Mouse (Mus musculus): ENCODE data around the gene Ints13. TPM values are rescaled to one million over a fixed set of nuclear protein-coding genes. Genes with fewer than 3 reads are reported as not detected.

Gene Ints13
- polyA plus RNA-seq, 1 experiment from 2014 or later, result 57.4 TPM

DNA sequence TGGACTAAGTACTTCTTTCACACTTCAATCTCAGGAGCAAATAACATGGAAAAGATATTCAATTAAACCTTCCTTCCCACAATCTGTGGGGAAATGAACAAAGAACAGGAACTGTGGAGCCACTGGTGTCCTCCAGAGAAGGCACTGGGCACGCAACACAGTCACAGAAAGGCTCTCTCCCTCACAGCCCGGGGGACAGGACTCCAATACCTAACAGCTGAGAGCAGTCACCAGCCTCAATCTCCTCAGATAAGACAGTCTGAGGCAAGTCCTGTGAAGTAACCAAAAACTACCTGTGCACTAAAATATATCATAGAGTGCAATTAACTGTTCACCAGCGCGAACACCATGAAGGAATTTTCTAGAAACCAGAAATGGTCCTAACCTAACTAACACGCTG lies 76.9 kb downstream of the Ints13 start:
- H3K27me3 ChIP-seq (replicated peaks), result no peaks in the 10 kb centered on the region
- WGBS, result 42% methylated on average over 5 of the region's 5 CpGs
- H3K4me1 ChIP-seq (replicated peaks), result peaks cover 37% of the 10 kb centered on the region
- H3K27ac ChIP-seq (ENCODE audit: poor library complexity, severe bottlenecking), result peak overlapping the region; percentile 84
- no peak for ATAC-seq (ENCODE audit: insufficient number of reproducible peaks, low FRiP score)
- peak overlapping the region; percentile 81 for H3K9ac ChIP-seq
- peak overlapping the region; percentile 81 for H3K4me2 ChIP-seq
- no peaks in the 10 kb centered on the region for H3K36me3 ChIP-seq
- H3K4me3 ChIP-seq, result peak overlapping the region; percentile 68
- no peaks in the 10 kb centered on the region for H3K9me3 ChIP-seq (replicated peaks)

DNA sequence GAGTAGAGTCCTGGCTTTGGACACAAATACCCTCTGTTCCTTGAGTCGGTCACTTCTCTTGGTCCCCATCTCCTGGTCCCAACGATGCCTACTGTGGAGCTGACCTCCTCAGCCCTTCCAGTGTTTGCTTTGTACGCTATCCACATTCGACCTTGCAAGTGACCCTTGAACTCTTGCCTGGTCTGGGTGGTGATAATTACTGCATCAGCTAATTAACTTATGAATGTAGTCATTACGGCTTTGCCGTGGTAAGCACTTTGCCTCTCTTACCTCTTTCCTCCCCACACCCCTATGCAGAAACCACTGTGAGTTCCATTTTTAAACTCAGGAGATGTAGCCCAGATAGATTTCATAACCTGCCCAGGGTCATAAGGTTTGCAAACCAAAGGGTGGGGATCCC lies 77.4 kb downstream of the Ints13 start:
- H3K9me3 ChIP-seq (replicated peaks), result no peaks in the 10 kb centered on the region
- H3K4me1 ChIP-seq (replicated peaks), result peaks cover 37% of the 10 kb centered on the region
- peak overlapping the region; percentile 81 for H3K4me2 ChIP-seq
- no peak for ATAC-seq (ENCODE audit: insufficient number of reproducible peaks, low FRiP score)
- peak overlapping the region; percentile 81 for H3K9ac ChIP-seq
- 0 out of 2 replicates have a peak overlapping the region, but pooled peaks have one; percentile 84 for H3K27ac ChIP-seq (ENCODE audit: poor library complexity, severe bottlenecking)
- H3K27me3 ChIP-seq (replicated peaks), result no peaks in the 10 kb centered on the region
- WGBS, result 54% methylated on average over 6 of the region's 6 CpGs
- H3K36me3 ChIP-seq, result no peaks in the 10 kb centered on the region
- H3K4me3 ChIP-seq, result peak overlapping the region; percentile 68

Other genes with a start within 250 kb of the Ints13 start
- 32.4 and 40.7 TPM in 2 replicates for gene Itpr2, start 75.6 kb downstream of the Ints13 start, polyA plus RNA-seq (2016; fragmentation: Nextera tagmentation; extraction: Ambion mirVana)
- 85.9 and 87.0 TPM in 2 replicates for gene Fgfr1op2, start 632 bp downstream of the Ints13 start, polyA plus RNA-seq (2016; fragmentation: Nextera tagmentation; extraction: Ambion mirVana)
- 130 and 136 TPM in 2 replicates for gene Med21, start 64.7 kb upstream of the Ints13 start, polyA plus RNA-seq (2016; fragmentation: Nextera tagmentation; extraction: Ambion mirVana)
- 49.4 and 51.7 TPM in 2 replicates for gene Tm7sf3, start 65.0 kb upstream of the Ints13 start, polyA plus RNA-seq (2016; fragmentation: Nextera tagmentation; extraction: Ambion mirVana)
- 50.6 and 52.7 TPM in 2 replicates for gene Stk38l, start 147.2 kb upstream of the Ints13 start, polyA plus RNA-seq (2016; fragmentation: Nextera tagmentation; extraction: Ambion mirVana)
- 3.1 and 3.5 TPM in 2 replicates for gene Arntl2, start 218.2 kb upstream of the Ints13 start, polyA plus RNA-seq (2016; fragmentation: Nextera tagmentation; extraction: Ambion mirVana)